Mouse (Mus musculus) urinary bladder, postnatal 36 days (tissue): ENCODE data around the gene Ttc9.

Experiments used
- DNase-seq, 2 experiments: peaks; one replicate each; pipeline ENCODE4 v3.0.0; 2022; ENCODE audit warnings: low spot score in 2 of 2, mixed read lengths in 1 of 2

Gene Ttc9

DNA sequence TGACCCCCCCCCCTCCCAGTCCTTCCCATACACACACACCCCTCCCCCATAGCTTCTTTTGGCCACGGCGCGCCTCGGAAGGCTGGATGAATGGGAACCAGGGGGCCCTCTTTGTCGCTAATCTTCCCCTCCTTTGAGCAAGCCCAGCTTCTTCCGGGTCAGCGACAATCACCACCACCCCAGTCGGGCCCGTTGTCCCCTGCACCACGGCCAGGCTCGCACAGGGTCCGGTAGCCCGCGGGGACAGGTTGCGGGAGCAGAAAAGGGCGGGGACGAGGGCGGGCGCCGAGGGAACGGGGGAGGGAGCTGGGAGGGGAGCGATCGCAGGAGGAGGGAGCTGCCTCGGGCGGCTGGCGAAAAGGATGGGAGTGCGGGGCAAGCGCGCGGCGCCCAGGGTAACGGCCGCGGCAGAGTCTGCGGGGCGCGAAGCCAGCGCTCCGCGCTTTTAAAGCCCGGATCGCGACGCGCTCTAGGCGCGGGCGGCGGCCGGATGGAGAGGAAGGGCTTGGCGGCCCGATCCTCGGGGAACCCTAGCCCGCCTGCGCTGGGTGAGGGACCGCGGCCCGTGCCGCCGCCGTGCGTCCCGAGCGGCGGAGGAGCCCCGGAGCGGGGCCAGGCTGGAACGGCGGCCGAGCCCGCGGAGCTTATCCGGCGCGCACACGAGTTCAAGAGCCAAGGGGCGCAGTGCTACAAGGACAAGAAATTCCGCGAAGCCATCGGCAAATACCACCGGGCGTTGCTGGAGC lies at the start of gene Ttc9:
TSS of gene Ttc9 (plus strand) at position 335 of the 746 bp plus-strand sequence.
- DNase-seq = peak; percentile 20 to 32

DNA sequence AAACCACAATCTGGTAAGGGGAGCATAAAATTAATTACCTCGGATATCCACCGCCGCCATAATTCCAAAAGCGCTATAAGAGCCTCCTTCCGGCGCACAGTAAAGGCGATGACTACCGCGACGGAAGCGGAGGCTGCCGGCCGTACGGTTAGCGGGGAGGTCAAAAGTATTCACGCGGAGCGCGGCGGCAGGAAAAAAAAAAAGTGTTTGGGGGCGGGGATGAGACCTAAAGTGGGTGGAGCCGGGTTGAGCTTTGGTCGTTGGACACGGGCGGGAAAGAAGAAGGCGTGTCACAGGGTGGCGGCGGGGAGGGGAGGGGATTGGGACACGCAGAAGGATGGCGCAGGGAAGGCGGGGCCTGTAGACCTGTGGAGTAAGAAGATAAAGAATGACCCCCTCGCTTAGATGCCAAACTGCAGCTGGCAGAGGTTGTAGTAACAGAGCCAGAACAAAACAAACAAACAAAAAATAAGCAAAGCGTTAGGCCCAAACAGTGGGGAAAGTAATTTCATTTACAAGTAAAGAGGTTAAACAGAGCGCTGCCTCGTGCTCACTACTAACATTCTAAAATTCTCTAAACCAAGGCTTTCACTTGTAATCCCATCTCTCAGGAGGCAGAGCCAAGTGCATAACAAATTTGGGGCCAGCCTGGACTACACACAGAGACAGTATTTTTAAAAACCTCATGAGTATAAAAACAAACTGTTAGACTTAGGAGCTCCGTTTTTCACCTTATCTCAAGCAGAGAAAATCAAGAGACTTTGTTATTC lies 36.0 kb upstream of the Ttc9 start, which contains the start of gene Med6:
TSS of gene Med6 (minus strand) at position 107 of the 770 bp plus-strand sequence.
- DNase-seq = peak; percentile 87 to 93

- no peak for DNase-seq
Measured at GRCm38 (mm10) chr12:81596547-81597262, 34.3 kb upstream of the Ttc9 start.

- DNase-seq = no peak
Measured at GRCm38 (mm10) chr12:81604995-81605784, 25.9 kb upstream of the Ttc9 start.

GRCm38 (mm10) chr12:81609445-81609844 lies 21.6 kb upstream of the Ttc9 start:
- no peak for DNase-seq

DNA sequence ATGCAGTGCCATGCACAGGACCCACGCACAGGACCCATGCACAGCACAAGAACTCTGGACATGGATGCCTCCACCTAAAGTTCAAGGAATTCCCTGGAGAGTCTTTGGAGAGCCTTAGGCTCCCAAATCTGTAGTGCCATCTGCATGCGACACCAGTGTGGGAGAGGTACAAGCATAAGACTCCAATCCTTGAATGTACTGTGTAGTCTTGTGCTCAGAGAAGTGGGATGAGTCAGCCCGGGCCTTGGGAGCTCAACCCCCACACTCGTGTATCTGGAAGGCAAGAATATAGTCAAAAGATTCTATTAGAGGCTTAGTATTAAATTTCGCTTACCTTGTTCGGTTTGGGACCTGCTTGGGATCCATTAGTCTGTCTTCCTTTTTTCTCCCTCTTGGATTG lies 15.2 kb upstream of the Ttc9 start:
- DNase-seq = no peak

GRCm38 (mm10) chr12:81616980-81617379 lies 14.1 kb upstream of the Ttc9 start:
- peak; percentile 20 to 30 for DNase-seq

- peak; percentile 72 to 74 for DNase-seq
Measured at GRCm38 (mm10) chr12:81619302-81619701, 11.7 kb upstream of the Ttc9 start.

- DNase-seq = no peak
Measured at GRCm38 (mm10) chr12:81623377-81623776, 7.7 kb upstream of the Ttc9 start.

DNA sequence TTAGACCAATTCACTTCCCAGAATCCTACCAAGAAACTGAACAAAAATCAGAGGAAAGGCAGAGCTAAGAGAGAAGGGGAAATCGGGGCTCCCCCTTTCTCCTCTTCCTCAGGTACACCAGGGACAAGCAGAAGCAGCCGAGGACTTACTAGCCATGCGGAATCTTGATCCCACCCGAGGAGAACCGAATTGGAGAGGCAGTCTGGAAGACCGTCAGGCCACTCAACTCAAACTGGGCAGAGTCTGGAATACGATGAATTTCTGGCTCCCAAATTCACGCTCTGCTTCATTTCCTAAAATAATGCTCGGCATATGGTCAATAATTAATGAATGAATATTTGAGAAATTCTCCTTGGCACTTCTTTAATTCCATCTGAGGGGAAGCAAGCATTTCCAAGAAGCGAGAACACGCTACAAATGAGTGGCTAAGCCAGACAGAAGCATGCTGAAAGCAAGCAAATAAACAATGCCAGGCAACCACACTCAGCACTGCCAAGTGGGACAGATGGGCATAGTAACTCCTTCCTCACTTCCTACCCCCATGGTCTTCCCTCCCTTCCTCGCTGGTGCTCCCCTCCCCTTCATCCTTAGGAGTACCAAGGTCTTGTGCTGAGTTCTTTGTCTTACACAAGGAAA lies 4.7 kb upstream of the Ttc9 start:
- no peak for DNase-seq

GRCm38 (mm10) chr12:81627426-81627825 lies 3.6 kb upstream of the Ttc9 start:
- DNase-seq = no peak

- no peak for DNase-seq
Measured at GRCm38 (mm10) chr12:81628091-81628490, 3.0 kb upstream of the Ttc9 start.

- peak; percentile 58 to 67 for DNase-seq
Measured at GRCm38 (mm10) chr12:81630520-81630914, 532 bp upstream of the Ttc9 start.

DNA sequence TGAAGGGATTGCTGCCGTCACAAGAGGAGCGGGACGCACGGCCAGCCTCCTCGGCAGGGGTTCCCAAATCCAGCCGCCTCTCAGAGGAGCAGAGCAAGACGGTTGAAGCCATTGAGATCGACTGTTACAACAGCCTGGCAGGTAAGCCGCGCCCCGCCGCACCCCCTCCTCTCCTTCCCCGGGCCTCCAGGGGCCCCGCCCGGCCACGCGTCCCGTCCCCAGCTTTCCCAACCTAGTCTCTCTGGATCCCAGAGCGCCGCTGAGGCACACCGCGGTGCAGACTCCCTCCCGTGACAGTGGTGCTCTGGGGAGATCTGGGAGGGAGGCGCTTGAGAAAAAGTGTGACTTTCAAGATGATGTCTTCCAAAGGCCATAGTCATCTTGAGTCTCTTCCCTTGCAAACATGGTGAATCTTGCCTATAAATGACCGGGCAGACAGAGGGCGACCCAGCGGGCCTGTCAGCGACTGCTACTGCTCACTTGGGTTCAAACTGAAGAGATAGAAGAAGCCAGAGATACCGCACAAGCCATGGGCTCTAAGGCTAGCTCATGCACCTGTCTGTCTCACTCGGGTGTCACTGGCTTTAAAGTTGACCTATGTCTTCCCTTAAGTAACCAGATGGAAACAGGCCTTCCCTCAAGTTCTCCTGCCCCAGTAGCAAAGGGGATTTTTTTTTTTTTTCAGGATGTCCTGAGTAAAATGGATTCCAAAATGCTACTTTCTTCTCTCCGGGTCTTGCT lies 782 bp downstream of the Ttc9 start:
- peak; percentile 7 to 17 for DNase-seq

GRCm38 (mm10) chr12:81633246-81633645 lies 2.2 kb downstream of the Ttc9 start:
- DNase-seq = no peak

DNA sequence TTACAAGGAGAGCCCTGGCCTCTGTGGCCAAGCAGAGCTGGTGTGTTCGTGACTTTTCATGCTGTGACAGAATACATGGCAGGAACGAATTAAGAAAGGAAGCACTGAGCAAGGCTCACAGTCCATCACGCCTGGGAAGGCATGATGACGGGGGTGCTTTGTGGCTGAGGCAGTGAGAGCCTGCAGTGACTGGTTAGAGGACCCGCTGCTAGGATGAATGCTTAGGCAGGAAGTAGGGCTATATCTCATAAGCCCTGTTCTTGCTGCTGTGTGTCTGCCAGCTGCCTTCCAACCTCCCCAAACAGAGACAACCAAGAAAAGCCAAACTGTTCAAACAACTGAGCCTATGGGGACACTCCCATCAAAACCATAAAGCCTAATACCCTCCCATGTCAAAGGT lies 9.6 kb downstream of the Ttc9 start:
- no peak for DNase-seq

GRCm38 (mm10) chr12:81642361-81643082 lies 11.5 kb downstream of the Ttc9 start:
- no peak for DNase-seq

DNA sequence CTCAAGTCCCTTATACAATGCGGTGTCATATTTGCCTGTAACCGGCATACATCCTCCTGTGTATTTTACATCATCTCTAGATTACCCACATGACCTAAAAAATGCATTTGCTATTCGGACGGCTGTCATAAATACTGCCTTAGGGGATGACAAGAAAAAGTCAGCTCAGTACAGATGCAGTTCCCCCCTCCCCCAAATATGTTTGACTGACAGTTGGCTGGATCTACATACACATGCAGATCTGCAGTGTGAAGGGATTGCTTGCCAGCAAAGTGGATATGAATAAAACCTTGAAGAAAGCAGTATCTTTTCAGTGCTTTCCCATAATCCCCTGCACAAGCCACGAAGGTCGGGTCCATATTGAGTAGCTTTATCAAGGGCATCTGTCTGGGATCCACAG lies 15.8 kb downstream of the Ttc9 start:
- no peak for DNase-seq

DNA sequence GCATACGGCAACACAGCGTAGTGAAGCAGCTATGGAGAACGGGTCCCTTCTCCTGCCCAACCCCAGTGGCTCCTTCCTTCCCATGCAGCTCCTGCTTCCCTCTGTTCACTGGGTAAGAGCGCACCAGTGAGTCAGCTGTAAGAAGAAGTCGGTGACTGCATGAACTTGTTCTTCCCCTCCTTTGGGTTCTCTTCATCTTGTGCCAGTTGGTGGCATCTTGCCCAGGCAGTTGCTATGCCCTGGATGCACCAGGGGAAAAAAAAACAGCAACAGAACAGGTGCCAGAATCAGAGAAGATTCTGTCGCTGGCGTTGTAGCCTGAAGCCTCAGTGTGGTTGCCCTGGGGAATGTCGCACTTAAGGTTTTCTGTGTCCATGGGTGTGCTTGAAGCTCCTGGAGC lies 22.3 kb downstream of the Ttc9 start:
- DNase-seq = peak; percentile 34 to 55

- peak in 1 of 2 experiments; percentile 16 for DNase-seq
Measured at GRCm38 (mm10) chr12:81657321-81657720, 26.3 kb downstream of the Ttc9 start.
